Mouse (Mus musculus): ENCODE measurements around the gene Crls1. TPM values are rescaled to one million over a fixed set of nuclear protein-coding genes. Genes with fewer than 3 reads are reported as not detected.

Gene Crls1
- total RNA-seq (2023): 8.6 TPM

GRCm38 (mm10) chr2:132846407-132847358, at the start of gene Crls1:
Gene Crls1 (plus strand): TSS chr2:132846666.

GRCm38 (mm10) chr2:132815608-132816314, 30.7 kb upstream of the Crls1 start, which contains the start of the genes Trmt6 and Mcm8:
Gene Trmt6 (minus strand): TSS chr2:132816055.
Gene Mcm8 (plus strand): TSS chr2:132816141.

GRCm38 (mm10) chr2:132880844-132881645, 34.6 kb downstream of the Crls1 start, which contains the start of gene Lrrn4:
Gene Lrrn4 (minus strand): TSS chr2:132880891.

Other genes with a start within 250 kb of the Crls1 start
- gene Shld1, start 159.7 kb upstream of the Crls1 start, total RNA-seq (2023): 25.4 TPM
- gene Chgb, start 65.4 kb upstream of the Crls1 start, total RNA-seq (2023): not detected
- 33.2 TPM for gene Trmt6, start 30.6 kb upstream of the Crls1 start, total RNA-seq (2023)
- 2.9 TPM for gene Mcm8, start 30.5 kb upstream of the Crls1 start, total RNA-seq (2023)
- gene Lrrn4, start 34.2 kb downstream of the Crls1 start, total RNA-seq (2023): 0.21 TPM
- not detected for gene Fermt1, start 99.2 kb downstream of the Crls1 start, total RNA-seq (2023)